Mouse (Mus musculus): ENCODE data around the gene Gm5741.
A peak's percentile ranks its signal among the peaks of the same experiment; 100 is the strongest.
"Not testable (repeated sequence)": the region's sequence is repeated elsewhere in the genome, so short reads cannot be mapped to it uniquely, and the experiment has no call there.

Gene Gm5741

DNA sequence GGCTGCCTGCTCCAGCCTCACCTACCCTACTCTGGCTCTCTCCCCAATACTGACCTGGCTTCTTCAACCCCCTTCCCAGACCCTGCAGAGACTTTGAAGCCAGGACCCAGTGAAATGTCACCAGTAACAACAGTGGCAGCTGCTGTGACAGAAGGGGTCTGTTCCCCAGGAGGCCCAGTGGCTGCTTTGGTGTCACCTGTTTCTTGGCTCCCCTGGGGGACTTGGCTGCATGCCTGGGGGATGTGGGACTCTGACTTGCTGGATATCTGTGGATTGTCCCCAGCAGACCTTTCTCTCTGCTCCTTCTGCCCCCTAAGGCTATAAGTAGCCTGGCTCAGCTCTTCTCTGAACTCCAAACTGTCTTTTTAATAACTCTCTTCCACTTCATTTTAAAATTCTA, at the start of gene Gm5741:
Gm5741 (minus strand) TSS at position 1 of the 400 bp plus-strand sequence.
- no peak for DNase-seq (ENCODE audit: low spot score)

DNA sequence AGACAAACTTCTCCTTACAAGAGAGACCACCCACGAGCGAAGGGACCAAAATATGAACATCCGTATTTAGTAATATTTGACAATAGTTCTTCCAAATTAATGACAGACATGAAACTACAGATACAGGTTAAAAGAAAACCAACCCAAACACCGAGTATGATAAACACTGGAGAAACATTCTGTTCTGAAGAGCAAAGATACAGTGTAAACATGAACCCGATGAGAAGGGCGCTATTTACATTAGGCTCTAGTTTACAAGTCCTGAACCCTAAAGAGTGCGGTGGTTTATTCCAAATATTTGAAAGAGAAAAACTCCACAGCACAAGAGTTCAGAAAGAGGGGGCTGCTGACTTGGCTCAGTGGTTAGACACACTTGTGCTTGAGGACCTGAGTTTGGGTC, 49.2 kb upstream of the Gm5741 start:
- DNase-seq (ENCODE audit: low spot score): no peak

DNA sequence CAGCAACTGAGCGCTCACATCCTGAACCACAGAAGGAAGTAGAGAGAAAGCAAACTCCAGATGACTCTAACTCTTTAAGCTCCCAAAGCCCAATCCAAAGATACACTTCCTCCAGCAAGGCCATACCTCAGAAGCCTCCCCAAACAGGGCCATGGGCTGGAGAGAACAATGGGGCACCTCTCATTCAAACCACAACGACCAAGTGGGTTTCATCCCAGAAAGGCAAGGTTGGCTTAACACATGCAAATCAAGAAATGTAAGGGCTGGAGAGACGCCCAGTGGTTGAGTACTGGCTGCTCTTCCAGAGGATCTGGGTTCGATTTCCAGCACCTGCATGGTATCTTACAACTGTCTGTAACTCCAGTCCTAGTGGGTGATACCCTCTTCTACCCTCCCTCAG, 47.7 kb upstream of the Gm5741 start:
- DNase-seq (ENCODE audit: low spot score): no peak

GRCm38 (mm10) chr8:85113241-85113640, 45.5 kb upstream of the Gm5741 start:
- DNase-seq (ENCODE audit: low spot score): no peak

DNA sequence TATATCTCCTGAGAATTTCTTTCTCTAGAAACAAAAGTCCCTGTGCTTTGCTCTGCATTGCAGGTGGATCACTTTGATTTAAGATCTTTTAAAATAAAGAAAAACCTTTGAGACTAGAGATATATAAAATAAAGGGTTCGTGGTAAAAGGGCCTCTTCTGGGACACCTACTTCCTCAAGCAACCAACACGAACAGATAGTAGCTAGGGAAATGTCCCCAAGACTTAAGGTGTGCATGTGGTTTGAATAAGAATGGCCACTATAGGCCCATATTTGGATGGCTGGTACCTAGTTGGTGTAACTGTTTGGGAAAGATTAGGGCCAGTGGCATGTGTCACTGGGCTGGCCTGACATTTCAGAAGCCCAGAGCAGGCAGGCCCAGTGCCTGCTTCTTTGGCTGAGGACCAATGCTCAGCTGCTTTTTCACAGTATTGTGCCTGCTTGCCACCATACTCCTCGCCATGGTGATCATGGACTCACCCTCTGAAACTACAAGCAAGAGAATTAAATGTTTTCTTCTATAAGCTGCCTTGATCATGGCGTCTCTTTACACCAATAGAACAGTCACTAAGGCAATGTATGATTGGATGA, 32.4 kb upstream of the Gm5741 start:
- no peak for DNase-seq (ENCODE audit: low spot score)

DNA sequence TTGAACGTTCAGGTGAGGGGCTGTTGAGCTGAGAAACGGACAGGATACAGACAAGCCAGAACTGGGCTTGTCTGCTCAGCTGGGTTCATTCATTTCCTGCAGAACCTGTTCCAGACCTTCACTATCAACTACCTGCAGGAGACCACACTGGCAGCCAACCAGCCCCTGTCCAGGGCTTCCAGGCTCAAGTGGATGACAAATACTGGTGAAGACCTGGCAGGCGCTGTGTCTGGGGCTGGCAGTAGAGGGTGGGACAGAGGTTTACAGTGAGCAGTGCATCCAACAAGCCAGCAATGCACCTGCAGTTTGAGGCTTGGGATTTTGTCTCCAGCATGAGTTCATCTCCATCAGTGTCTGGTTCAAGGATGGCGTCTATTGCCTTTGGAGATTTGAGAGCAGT, 29.1 kb upstream of the Gm5741 start:
- DNase-seq (ENCODE audit: low spot score): no peak

DNA sequence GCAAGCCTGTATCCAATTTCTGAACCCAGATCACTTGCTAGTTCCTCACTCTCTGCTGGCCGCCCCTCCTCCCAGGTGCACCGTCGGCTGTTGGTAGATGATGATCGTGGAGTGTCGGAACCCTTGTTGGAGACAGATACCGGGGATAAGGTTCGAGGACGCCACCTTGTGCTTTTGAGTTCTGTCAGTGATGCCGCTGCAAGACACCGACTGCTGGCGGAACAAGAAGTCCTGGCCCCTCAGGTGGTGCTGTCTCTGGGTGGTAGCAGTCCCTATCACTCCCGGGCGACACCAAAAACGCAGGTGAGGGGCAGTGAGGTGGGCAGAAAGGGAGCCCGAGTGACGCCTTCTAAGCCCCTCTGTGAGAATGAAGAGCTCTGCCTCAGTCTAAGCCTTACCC, 28.4 kb upstream of the Gm5741 start:
- no peak for DNase-seq (ENCODE audit: low spot score)

GRCm38 (mm10) chr8:85095566-85095965, 27.8 kb upstream of the Gm5741 start:
- no peak for DNase-seq (ENCODE audit: low spot score)

- DNase-seq (ENCODE audit: low spot score): no peak
Observed at GRCm38 (mm10) chr8:85095051-85095450, 27.3 kb upstream of the Gm5741 start.

GRCm38 (mm10) chr8:85091526-85092090, 23.8 kb upstream of the Gm5741 start:
- no peak for DNase-seq (ENCODE audit: low spot score)

- no peak for DNase-seq (ENCODE audit: low spot score)
Observed at GRCm38 (mm10) chr8:85090856-85091255, 23.1 kb upstream of the Gm5741 start.

DNA sequence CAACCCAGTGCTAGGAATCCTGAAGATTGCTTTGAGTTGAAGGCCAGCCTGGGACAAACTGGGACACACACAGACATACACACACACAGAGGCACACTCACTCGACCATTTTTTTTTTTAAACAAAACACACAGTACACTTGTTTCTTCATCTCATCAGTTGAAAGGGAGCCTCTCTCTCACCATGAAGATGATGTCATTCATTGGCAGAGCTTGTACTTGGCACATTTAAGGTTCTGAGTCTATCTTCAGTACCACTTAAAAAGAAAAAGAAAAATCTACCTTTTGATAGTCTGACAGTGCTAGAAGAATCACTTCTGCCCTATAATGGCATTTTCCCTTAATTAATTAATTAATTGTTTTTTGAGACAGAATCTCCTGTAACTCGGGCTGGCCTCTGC, 21.0 kb upstream of the Gm5741 start:
- DNase-seq (ENCODE audit: low spot score): no peak

DNA sequence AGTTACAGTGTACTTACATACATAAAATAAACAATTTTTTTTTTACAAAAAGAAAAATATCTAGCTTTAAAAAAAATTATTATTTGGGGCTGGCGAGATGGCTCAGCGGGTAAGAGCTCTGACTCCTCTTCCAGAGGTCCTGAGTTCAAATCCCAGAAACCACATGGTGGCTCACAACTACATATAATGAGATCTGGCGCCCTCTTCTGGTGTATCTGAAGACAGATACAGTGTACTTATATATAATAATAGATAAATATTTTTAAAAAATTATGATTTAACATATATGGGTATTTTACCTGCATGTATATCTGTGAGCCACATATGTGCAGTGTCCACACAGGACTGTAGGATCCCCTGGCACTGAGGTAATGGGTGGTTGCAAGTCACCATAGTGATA, 18.5 kb upstream of the Gm5741 start:
- DNase-seq (ENCODE audit: low spot score): no peak

GRCm38 (mm10) chr8:85084633-85085032, 16.9 kb upstream of the Gm5741 start:
- DNase-seq (ENCODE audit: low spot score): no peak

DNA sequence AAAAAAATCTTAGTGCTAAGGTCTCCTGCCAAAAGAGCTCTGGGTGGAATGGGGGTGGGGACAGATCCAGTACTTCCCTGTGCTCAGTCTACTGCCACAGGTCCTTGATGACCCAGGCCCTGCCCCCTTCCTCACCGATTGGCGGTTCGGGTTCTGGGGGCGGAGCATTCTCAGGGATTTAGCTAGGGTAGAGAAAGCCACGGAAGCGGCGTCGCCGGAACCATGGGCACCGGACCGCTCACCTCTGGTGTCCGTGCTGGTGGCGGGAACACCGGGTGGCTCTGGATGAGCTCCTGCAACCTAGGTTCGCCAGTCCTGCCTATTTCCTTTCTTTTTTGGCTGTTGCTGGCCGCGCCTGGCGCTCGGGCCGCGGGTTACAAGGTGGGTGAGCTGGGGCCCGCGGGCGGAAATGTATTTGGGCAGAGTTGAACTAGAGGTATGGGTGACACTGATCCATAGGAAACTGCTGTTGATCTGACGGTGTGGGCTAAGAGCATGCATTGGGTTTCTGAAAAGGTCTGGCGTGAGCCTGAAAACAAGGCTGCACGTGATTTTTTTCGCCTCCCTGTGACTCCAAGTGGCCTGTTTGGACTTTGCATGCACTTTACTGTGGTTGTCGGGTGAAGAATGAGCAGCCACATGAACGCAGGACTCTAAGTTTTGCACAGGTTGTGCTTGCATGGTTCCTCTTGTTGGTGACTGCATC, 15.5 kb upstream of the Gm5741 start, which contains the start of gene Man2b1:
Man2b1 (plus strand) TSS at position 163 of the 706 bp plus-strand sequence.
- peak; percentile 81 for DNase-seq (ENCODE audit: low spot score)

DNA sequence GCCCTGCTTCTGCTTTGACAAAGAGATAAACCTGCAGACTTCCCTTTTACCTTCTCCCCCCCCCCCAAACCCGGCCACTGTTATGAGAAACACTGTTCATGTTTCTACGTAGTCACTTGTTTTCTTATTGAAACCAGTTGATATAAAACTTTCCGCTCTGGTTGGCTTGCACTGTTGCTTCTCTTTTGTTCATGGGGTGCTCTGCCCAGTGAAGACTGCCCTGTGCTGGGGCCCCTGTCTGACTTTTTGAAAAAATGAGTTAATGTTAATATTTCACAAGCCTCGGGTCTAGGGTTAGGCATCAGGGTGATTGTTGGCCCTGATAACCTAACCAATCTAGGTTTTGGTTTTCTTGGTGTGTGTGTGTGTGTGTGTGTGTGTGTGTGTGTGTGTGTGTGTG, 14.4 kb upstream of the Gm5741 start:
- DNase-seq (ENCODE audit: low spot score): not testable (repeated sequence)

- DNase-seq (ENCODE audit: low spot score): peak; percentile 82
Observed at GRCm38 (mm10) chr8:85081216-85081555, 13.4 kb upstream of the Gm5741 start, which contains the start of gene Wdr83. Gene Wdr83, minus strand, starts transcription at chr8:85081306.

DNA sequence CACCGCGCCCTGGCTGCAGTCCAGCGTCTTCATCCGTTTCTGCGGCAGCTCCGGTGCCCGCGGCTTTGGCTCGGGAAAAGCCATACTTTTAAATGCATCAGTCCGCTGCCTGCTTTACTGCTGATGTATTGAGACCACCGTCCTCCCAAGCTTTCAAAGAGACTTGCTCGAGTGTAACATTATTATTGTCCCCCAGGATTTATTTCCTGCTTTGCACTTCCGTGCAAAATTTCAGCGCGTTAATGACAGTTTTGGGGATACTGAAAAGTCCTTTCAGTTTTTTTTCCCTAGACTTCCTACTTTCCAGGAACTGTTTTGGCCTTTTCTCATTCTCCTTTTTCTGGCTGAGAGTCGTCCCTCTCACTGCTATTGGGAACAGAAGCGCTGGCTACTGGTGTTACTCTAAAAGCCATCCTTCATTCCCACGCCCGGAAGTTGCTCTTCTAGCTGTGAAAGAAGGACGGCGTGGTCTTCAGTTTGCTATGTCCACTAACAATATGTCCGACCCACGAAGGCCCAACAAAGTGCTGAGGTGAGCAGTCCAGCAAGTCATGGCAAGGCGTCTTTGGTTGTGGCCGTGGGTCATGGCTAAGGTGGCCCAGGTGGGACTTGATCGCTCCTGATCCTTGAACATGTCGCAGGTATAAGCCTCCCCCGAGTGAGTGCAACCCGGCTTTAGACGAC, 12.9 kb upstream of the Gm5741 start, which contains the start of gene Wdr83os:
Wdr83os (plus strand) TSS at position 209 of the 684 bp plus-strand sequence.
- DNase-seq (ENCODE audit: low spot score): peak; percentile 76

DNA sequence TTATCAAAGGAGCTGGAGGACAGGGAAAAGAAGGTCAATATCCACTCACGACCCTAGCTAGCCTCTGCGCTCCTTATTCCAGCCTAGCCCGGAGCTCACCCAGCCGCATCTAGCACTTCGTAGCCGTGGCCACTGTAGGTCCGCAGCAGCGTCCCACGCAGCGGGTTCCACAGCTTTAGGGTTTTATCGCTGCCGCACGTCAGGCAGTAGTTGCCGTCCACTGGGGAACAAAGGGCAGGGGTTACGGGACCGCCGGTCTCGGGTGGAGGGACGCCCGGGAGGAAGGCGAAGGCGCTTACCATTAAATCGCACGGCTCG, 12.4 kb upstream of the Gm5741 start:
- DNase-seq (ENCODE audit: low spot score): no peak

DNA sequence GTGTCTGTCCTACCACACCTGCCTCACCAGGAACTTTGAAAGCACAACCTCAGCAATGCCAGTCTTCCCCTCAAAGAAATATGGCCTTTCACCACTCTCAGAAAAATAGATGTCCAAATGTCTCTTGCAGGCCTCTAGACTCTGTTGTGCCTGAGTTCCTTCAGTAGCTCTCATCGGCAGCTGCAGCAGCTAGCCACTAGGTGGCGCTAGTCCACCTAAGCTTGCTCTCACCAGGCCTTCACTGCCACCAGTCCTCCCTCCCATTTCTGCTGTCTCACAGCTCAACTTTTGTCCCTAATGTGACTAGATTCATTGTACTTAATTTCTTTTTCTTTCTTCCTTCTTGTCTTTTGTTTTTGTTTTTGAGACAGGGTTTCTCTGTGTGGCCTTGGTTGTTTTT, 9.2 kb upstream of the Gm5741 start:
- peak; percentile 66 for DNase-seq (ENCODE audit: low spot score)

DNA sequence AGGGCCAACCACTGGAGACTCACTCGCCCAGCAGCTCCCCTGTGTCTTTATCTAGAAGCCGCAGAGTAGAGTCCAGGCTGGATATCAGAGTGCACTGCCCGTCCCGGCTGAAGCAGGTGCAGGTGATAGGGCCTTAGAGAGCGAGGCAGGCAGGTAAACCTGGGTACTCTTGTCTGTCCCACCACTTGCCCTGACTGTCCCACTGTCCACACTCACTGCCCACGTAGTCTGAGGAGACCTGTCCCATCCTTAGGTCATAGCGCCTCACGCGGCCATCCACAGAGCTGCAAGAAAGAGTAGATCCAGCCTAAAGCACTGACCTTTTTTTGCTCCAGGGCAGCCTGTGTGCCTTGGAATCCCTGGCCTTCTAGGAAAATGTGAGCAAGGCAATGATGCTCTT, 8.2 kb upstream of the Gm5741 start:
- no peak for DNase-seq (ENCODE audit: low spot score)

GRCm38 (mm10) chr8:85074617-85075016, 6.8 kb upstream of the Gm5741 start:
- no peak for DNase-seq (ENCODE audit: low spot score)

- no peak for DNase-seq (ENCODE audit: low spot score)
Observed at GRCm38 (mm10) chr8:85074167-85074566, 6.4 kb upstream of the Gm5741 start.

Data from yolk sac, embryonic 10.5 days (tissue).